Mouse (Mus musculus): ENCODE measurements around the gene Nphp1. TPM values are rescaled to one million over a fixed set of nuclear protein-coding genes. Genes with fewer than 3 reads are reported as not detected.

Nphp1 gene
- polyA plus RNA-seq, 1 experiment from 2014 or later: 12.8 TPM

DNA sequence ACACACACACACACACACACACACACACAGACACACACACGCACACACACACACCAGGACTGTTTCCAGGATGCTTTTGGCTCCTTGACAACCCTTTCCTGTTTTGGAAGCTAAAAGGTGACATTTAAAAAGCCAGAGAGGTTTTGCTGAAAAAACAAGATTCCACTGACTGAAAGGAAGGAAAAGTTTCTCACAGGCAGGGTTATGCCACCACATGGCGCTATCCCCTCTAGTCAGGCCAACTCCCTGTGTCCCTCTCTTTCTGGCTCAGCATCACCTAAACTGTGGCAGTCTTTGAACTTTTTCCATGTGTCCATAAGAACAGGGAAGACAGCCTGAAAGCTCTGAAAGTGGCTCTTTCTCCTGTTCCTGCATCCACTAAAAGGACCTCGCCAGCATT lies 50.8 kb downstream of the Nphp1 start:
- Histone ChIP-seq H3K9me3 (ENCODE audit: control insufficient read depth, low read length) (no peaks in the 10 kb centered on the region), H3K9ac (ENCODE audit: low read depth, low read length) (no peak overlapping the region), H3K4me1 (replicated peaks; ENCODE audit: control insufficient read depth, insufficient read depth, low read length) (no peaks in the 10 kb centered on the region), H3K36me3 (ENCODE audit: control insufficient read depth, insufficient read depth, low read length) (no peaks in the 10 kb centered on the region), H3K27me3 (replicated peaks; ENCODE audit: control insufficient read depth, insufficient read depth, low read length) (no peaks in the 10 kb centered on the region), H3K4me2 (no peak overlapping the region), H3K27ac (ENCODE audit: low read depth, low read length) (no peak overlapping the region), H3K4me3 (ENCODE audit: low read depth, low read length) (no peak overlapping the region)
- no peak for ATAC-seq (replicated peaks; ENCODE audit: low FRiP score)
- 79% methylated on average over 3 of the region's 3 CpGs for WGBS
- no peak for DNase-seq (ENCODE audit: low spot score)

DNA sequence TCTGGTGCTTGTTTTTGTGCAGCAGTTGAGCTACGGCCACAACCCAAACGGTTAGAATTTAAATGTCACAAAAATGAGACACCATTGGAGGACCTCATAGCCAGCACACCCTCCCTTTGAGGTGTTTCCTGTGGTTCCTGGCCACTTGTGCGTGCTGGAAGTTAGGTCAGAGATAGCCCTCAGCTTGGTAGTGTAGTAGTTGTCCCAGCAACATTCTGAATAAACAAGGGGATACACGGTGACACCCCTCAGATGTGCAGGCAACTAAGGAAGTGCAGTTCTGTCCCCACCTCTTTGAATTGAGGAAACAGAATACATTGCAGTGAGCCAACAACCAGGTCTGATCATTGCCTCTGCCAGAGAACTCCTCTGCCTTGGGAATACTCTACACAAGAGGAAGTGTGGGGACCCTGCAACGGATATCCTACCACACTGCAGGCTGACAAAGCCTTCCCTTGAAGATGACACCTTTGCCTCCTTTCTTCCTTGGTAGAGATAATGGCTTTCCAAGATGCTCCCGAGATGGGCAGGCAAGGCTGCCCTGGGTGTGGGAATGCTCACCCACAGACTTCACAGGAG lies 52.0 kb downstream of the Nphp1 start:
- no peak for ATAC-seq (replicated peaks; ENCODE audit: low FRiP score)
- WGBS: 46% methylated on average over 6 of the region's 6 CpGs

DNA sequence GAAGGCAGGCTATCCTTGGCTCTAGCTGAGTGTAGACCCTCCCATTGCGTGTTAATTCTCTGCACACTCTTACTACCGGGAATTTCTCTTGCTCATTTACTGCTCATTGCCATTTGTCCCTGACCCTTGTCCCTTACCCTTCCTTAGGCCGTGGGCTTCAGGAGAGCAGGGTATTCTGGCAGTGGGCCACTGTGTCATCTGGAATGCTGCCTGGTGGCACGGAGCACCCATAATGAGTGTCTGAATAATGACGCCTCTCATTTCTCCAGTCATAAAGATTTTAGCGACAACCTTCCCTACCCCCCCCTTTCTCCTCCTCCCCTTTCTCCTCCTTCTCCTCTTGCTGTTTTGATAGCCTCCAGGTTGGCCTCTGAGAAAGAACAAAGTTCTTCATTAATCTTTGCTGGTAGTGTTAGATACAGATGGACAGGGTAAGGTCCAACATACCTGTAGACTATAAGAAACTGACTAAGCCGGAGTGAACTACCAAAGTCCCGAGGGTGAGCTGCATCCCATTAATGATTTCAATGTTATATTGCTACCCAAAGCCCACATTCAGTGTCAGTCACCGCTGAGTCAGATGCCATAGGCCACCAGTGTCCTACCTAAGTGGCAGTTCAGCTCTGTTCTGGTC lies 53.1 kb downstream of the Nphp1 start:
- H3K9ac ChIP-seq (ENCODE audit: low read depth, low read length): no peak overlapping the region
- H3K4me3 ChIP-seq (ENCODE audit: low read depth, low read length): no peak overlapping the region
- H3K27me3 ChIP-seq (replicated peaks; ENCODE audit: control insufficient read depth, insufficient read depth, low read length): peaks cover under 1% of the 10 kb centered on the region; the same call in 1 of the 2 replicates
- H3K4me2 ChIP-seq: no peak overlapping the region
- ATAC-seq (replicated peaks; ENCODE audit: low FRiP score) (no peak), DNase-seq (ENCODE audit: low spot score) (no peak)
- H3K9me3 ChIP-seq (ENCODE audit: control insufficient read depth, low read length): no peaks in the 10 kb centered on the region
- 82% methylated on average over 9 of the region's 9 CpGs for WGBS
- H3K27ac ChIP-seq (ENCODE audit: low read depth, low read length): no peak overlapping the region
- no peaks in the 10 kb centered on the region for H3K36me3 ChIP-seq (ENCODE audit: control insufficient read depth, insufficient read depth, low read length)
- H3K4me1 ChIP-seq (replicated peaks; ENCODE audit: control insufficient read depth, insufficient read depth, low read length): no peaks in the 10 kb centered on the region

More for the DNA sequence above, 52.0 kb downstream of the Nphp1 start:
- no peak overlapping the region for H3K4me3 ChIP-seq (ENCODE audit: low read depth, low read length)
- H3K27ac ChIP-seq (ENCODE audit: low read depth, low read length): no peak overlapping the region
- H3K9ac ChIP-seq (ENCODE audit: low read depth, low read length): no peak overlapping the region
- H3K4me2 ChIP-seq: no peak overlapping the region
- no peaks in the 10 kb centered on the region for H3K36me3 ChIP-seq (ENCODE audit: control insufficient read depth, insufficient read depth, low read length)
- no peaks in the 10 kb centered on the region for H3K27me3 ChIP-seq (replicated peaks; ENCODE audit: control insufficient read depth, insufficient read depth, low read length)
- no peak for DNase-seq (ENCODE audit: low spot score)
- H3K4me1 ChIP-seq (replicated peaks; ENCODE audit: control insufficient read depth, insufficient read depth, low read length): no peaks in the 10 kb centered on the region
- H3K9me3 ChIP-seq (ENCODE audit: control insufficient read depth, low read length): no peaks in the 10 kb centered on the region

GRCm38 (mm10) chr2:127734889-127735288 lies 53.8 kb downstream of the Nphp1 start:
- Histone ChIP-seq H3K36me3 (ENCODE audit: control insufficient read depth, insufficient read depth, low read length) (no peaks in the 10 kb centered on the region), H3K9me3 (ENCODE audit: control insufficient read depth, low read length) (no peaks in the 10 kb centered on the region), H3K27ac (ENCODE audit: low read depth, low read length) (no peak overlapping the region), H3K4me1 (replicated peaks; ENCODE audit: control insufficient read depth, insufficient read depth, low read length) (no peaks in the 10 kb centered on the region), H3K4me3 (ENCODE audit: low read depth, low read length) (no peak overlapping the region), H3K9ac (ENCODE audit: low read depth, low read length) (no peak overlapping the region), H3K27me3 (replicated peaks; ENCODE audit: control insufficient read depth, insufficient read depth, low read length) (peaks cover 8% of the 10 kb centered on the region), H3K4me2 (no peak overlapping the region)
- WGBS: 68% methylated on average over 5 of the region's 5 CpGs
- DNase-seq (ENCODE audit: low spot score) (no peak), ATAC-seq (replicated peaks; ENCODE audit: low FRiP score) (no peak)

DNA sequence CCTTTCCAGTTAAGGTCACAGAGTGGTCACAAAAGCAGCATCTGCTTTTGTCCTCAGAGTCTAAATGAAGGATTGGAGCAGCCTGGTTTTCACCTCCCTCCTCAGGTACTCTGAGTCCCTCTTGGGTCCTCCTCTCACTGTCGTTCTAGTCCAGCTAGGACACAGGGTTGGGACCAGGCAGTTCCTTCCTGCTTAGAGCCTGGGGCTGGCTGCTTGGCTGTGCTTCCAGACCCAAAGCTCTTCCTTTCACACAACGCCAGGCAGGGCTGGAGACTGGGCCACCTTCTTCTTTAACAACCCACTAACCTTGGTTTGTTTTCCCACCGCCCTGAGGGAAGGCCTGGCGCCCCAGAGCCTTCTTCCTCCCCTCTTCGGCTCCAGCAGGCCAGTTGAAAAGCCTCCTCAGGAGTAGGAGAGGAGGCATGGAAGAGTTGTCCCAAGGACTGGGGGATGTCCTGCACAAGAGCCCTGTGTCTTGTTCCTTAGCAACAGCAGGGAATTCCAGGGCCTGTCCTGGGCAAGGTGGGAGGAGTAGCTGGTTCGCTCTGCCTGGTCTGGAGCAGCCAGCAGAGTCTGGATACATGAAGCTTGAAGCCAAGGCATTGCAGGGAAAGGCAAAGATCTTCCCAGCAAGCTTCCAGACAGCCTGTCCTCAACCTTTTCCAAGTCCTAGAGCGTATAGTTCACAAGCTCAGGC lies 58.2 kb downstream of the Nphp1 start:
- H3K9me3 ChIP-seq (ENCODE audit: control insufficient read depth, low read length): no peaks in the 10 kb centered on the region
- H3K27me3 ChIP-seq (replicated peaks; ENCODE audit: control insufficient read depth, insufficient read depth, low read length): peaks cover 21% of the 10 kb centered on the region
- no peak overlapping the region for H3K9ac ChIP-seq (ENCODE audit: low read depth, low read length)
- no peak for DNase-seq (ENCODE audit: low spot score)
- H3K4me3 ChIP-seq (ENCODE audit: low read depth, low read length): no peak overlapping the region
- H3K27ac ChIP-seq (ENCODE audit: low read depth, low read length): no peak overlapping the region
- no peak overlapping the region for H3K4me2 ChIP-seq
- 55% methylated on average over 7 of the region's 7 CpGs for WGBS
- H3K4me1 ChIP-seq (replicated peaks; ENCODE audit: control insufficient read depth, insufficient read depth, low read length): no peaks in the 10 kb centered on the region
- H3K36me3 ChIP-seq (ENCODE audit: control insufficient read depth, insufficient read depth, low read length): no peaks in the 10 kb centered on the region
- no peak for ATAC-seq (replicated peaks; ENCODE audit: low FRiP score)

- Histone ChIP-seq H3K4me1 (replicated peaks; ENCODE audit: control insufficient read depth, insufficient read depth, low read length) (no peaks in the 10 kb centered on the region), H3K27me3 (replicated peaks; ENCODE audit: control insufficient read depth, insufficient read depth, low read length) (peaks cover 21% of the 10 kb centered on the region), H3K36me3 (ENCODE audit: control insufficient read depth, insufficient read depth, low read length) (no peaks in the 10 kb centered on the region), H3K9ac (ENCODE audit: low read depth, low read length) (no peak within 1 kb of the TSS), H3K9me3 (ENCODE audit: control insufficient read depth, low read length) (no peaks in the 10 kb centered on the region), H3K4me2 (peak within 1 kb of the TSS; percentile 52), H3K4me3 (ENCODE audit: low read depth, low read length) (0 out of 2 replicates have a peak within 1 kb of the TSS, but pooled peaks have one; percentile 4), H3K27ac (ENCODE audit: low read depth, low read length) (no peak within 1 kb of the TSS)
- ATAC-seq (replicated peaks; ENCODE audit: low FRiP score) (no peak), DNase-seq (ENCODE audit: low spot score) (no peak)
- WGBS: 3% methylated on average over 26 of the region's 26 CpGs
These were observed 59.0 kb downstream of the Nphp1 start, which contains the start of gene Mall for GRCm38 (mm10) chr2:127729671-127730070. TSS of gene Mall (minus strand) at chr2:127729932.

GRCm38 (mm10) chr2:127728661-127729450 lies 59.8 kb downstream of the Nphp1 start:
- H3K4me1 ChIP-seq (replicated peaks; ENCODE audit: control insufficient read depth, insufficient read depth, low read length): no peaks in the 10 kb centered on the region
- ATAC-seq (replicated peaks; ENCODE audit: low FRiP score) (no peak), DNase-seq (ENCODE audit: low spot score) (no peak)
- H3K9ac ChIP-seq (ENCODE audit: low read depth, low read length): no peak overlapping the region
- H3K27ac ChIP-seq (ENCODE audit: low read depth, low read length): no peak overlapping the region
- no peaks in the 10 kb centered on the region for H3K9me3 ChIP-seq (ENCODE audit: control insufficient read depth, low read length)
- H3K36me3 ChIP-seq (ENCODE audit: control insufficient read depth, insufficient read depth, low read length): no peaks in the 10 kb centered on the region
- no peak overlapping the region for H3K4me2 ChIP-seq
- 41% methylated on average over 15 of the region's 15 CpGs for WGBS
- H3K4me3 ChIP-seq (ENCODE audit: low read depth, low read length): no peak overlapping the region
- H3K27me3 ChIP-seq (replicated peaks; ENCODE audit: control insufficient read depth, insufficient read depth, low read length): peaks cover 21% of the 10 kb centered on the region

DNA sequence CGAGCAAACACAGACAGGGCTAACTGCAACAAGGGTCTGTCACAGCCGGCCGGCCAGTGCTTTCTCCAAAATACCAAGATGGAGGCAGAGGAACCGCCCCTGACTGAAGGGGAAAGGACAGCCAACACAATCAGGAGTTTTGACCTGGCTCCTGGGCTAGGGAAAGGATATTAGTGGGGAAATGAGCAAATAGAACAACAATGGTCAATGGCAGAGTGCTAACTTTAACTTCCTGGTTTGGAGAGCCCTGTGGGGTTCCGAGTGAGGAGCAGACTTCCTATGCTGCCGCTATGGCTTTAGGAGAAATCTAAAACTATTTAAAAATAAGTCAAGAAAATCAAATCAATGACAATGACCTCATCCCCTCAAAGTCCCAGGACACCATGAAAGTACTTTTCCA lies 60.6 kb downstream of the Nphp1 start:
- Histone ChIP-seq H3K27ac (ENCODE audit: low read depth, low read length) (no peak overlapping the region), H3K4me2 (no peak overlapping the region)
- ATAC-seq (replicated peaks; ENCODE audit: low FRiP score): no peak

More for the DNA sequence above, 60.6 kb downstream of the Nphp1 start:
- 61% methylated on average over 6 of the region's 6 CpGs for WGBS
- no peak for DNase-seq (ENCODE audit: low spot score)
- H3K4me3 ChIP-seq (ENCODE audit: low read depth, low read length): no peak overlapping the region
- no peak overlapping the region for H3K9ac ChIP-seq (ENCODE audit: low read depth, low read length)
- H3K4me1 ChIP-seq (replicated peaks; ENCODE audit: control insufficient read depth, insufficient read depth, low read length): 0 out of 2 replicates have a peak, but pooled peaks cover under 1% of the 10 kb centered on the region
- H3K9me3 ChIP-seq (ENCODE audit: control insufficient read depth, low read length): no peaks in the 10 kb centered on the region
- H3K27me3 ChIP-seq (replicated peaks; ENCODE audit: control insufficient read depth, insufficient read depth, low read length): peaks cover 21% of the 10 kb centered on the region
- no peaks in the 10 kb centered on the region for H3K36me3 ChIP-seq (ENCODE audit: control insufficient read depth, insufficient read depth, low read length)

Data from liver, embryonic 11.5 days (tissue).